Mouse (Mus musculus): ENCODE data around the gene Tigar. TPM values are rescaled to one million over a fixed set of nuclear protein-coding genes. Genes with fewer than 3 reads are reported as not detected.

Gene Tigar
- total RNA-seq (2021): 10 to 100 TPM; 29.4 to 32.9 TPM

DNA sequence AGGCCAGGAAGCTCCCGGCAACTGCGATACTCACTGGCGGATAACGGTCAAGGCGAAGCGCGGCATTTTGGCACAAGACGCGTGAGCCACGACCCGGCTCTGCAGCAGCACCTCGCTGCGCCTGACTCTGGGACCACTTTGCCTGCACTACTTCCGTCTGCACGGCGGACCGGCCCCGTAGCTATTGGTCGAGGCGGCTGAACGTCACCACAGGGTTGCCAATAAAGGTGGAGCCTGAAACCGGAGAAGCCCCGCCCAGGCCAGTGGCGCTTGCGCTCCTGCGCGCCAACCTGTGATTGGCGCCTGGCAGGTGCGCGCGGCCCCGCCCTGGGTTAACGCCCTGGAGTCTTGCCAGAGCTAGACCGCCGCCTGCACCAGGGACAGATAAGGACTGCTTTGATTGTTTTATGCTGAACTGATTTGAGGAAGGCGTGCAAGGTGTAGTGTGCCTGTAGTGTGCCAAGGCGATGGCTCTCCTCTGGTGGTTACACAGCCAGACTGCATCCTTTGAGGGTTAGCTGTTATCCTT lies at the start of gene Tigar:
Gene Tigar, minus strand, starts transcription at position 156 of the 529 bp plus-strand sequence.
- peak; percentile 95 for DNase-seq

- DNase-seq: no peak
Observed at GRCm38 (mm10) chr6:127157321-127157720, 48.0 kb upstream of the Tigar start.

DNA sequence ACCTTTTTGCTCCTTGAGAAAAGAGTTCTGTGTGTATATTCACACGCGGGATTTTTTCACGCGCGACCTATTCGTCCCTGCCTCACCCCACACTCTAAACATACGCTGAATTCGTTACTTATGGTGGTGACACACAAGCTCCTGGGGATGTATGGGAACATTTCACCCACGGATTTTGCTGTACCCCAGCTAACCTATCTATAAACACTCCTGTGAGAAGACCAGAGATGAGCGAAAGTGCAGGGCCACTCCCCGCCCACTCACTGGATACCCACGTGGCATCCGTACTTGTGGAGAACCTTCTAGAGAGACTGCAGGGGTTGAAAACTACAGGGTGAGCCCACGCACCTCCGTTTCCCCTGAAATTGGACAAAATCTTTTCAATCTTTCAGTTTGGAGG lies 46.1 kb upstream of the Tigar start:
- peak; percentile 29 for DNase-seq

- peak; percentile 87 for DNase-seq
Observed at GRCm38 (mm10) chr6:127154708-127155268, 45.4 kb upstream of the Tigar start.

DNA sequence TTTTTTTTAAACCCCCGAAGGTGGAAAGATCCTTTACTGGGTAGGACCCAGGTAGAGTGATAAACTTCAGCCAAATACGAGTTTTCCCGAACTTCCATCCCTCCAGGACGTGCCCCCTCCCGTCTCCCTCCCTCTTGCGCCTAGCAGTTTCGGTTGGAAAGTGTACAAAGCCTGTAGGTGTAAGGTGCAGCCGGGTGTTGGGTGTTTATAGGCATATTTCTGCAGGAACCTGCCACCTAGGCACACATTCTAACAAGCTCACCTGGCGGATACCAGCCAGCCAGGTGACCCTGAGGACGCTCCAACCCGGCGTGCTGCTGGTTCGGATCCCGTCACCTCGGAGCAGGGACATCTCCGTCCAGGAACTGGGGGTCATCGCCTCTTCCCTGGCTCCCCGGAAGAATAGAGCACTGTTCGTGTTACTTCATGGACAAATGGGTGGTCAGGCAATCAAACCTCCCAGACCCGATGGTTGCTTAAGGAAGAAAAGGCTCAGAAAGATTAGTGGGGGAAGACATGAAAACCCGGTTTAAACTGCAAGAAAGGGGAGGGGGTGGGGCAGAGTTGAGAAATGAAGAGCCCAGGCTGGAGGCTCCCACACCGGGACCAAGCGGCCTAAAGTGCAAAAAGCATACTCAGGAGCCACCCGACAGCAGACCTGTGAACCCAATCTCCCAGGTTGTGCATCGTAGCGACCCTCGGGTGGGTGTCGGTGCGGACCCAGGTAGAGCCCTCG lies 44.8 kb upstream of the Tigar start:
- no peak for DNase-seq

- DNase-seq: peak; percentile 54
Observed at GRCm38 (mm10) chr6:127153296-127153800, 44.0 kb upstream of the Tigar start.

- DNase-seq: peak; percentile 72
Observed at GRCm38 (mm10) chr6:127152106-127152951, 43.0 kb upstream of the Tigar start, which contains the start of gene Ccnd2. Ccnd2 (minus strand) TSS chr6:127152193.

DNA sequence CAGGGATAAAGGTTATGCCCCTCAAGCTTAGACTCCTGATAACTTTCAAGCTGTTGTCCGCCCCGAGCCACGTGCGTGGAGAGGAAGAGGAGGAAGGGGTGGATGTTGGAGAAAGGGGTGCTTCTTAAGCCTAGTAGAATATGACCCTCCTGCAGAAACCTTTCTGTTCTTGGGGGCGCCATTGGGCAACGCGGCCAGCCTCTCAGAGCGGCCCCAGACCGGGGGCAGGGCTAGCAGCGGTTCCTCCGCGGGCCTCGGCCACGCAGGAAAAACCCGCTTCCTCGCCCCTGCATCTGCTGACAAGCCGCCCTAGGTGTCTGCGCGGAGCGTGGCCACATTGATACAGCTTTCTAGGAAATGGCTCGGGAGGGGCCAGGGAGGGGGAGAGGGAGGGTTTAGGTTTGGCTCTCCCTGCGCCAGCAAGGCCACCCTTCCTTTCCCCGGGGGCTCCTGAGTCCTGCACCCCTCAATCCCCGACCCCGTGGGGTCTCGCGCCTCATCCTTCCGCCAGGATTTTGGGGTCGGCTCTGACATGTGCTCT lies 42.3 kb upstream of the Tigar start:
- peak; percentile 66 for DNase-seq

DNA sequence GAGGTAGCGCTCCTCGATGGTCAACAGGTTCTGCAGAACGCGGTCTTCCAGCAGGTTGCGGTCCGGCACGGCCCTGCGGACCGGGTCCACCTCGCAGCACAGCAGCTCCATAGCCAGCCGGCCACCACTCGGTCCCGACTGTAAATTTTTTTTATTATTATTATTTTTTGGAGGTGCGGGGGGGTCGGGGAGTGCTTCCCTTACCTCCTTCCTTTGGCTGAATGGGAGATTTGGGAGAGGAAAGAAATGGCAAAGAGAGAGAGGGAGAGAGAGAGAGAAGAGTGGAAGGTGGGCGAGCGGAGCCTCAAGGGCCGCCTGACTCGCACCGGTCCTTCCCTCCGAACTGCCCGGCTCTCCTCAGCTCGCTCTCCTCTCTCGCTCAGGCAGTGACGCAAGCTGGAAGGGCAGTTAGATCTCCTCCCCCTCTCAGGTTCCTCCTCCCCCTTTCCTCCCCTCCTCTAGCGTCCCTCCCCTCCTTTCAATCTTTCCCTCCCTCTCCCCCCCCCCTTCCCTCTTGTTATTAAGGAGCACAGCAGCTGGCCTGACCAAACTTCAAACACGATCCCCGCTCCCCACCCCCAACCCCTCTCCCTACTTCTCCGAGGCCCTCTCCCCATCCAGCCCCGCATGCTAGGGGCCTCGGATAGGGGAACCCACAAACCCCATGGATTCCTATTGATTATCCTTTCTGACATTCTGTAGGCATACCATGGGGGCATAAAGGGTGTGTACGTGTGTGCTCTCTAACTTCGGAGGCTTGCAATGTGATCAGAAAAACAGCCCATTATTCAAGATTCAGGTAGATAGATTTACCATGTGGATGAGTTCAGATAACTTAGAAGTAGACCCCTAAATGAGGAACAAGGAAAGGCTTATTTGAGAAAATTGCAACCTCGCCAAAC lies 41.6 kb upstream of the Tigar start:
- peak; percentile 83 for DNase-seq

- peak; percentile 41 for DNase-seq
Observed at GRCm38 (mm10) chr6:127149944-127150662, 40.7 kb upstream of the Tigar start.

- peak; percentile 49 for DNase-seq
Observed at GRCm38 (mm10) chr6:127149303-127149943, 40.1 kb upstream of the Tigar start.

GRCm38 (mm10) chr6:127148526-127149302 lies 39.4 kb upstream of the Tigar start:
- peak; percentile 55 for DNase-seq

DNA sequence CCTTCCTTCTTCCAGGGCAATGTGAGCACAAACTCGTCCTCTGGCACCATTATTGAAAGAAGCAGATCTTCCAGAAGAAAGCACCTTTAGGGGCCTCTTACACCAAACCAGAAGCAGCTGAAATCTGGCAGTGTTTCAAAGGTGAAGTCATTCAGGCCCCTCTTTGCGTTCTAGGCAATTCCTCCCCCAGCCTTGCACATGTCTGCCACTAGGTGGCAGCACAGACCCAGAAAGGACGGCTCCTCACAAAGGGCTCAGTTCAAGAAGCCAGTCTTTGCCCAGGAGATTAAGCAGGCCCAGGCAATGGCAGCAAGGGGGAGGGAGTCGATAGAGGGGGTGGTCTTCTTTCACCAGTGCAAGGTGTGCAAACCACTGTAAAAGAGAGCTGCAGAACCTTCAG lies 38.3 kb upstream of the Tigar start:
- peak; percentile 94 for DNase-seq

- DNase-seq: no peak
Observed at GRCm38 (mm10) chr6:127146322-127146947, 37.1 kb upstream of the Tigar start.

- no peak for DNase-seq
Observed at GRCm38 (mm10) chr6:127145464-127146190, 36.3 kb upstream of the Tigar start.

DNA sequence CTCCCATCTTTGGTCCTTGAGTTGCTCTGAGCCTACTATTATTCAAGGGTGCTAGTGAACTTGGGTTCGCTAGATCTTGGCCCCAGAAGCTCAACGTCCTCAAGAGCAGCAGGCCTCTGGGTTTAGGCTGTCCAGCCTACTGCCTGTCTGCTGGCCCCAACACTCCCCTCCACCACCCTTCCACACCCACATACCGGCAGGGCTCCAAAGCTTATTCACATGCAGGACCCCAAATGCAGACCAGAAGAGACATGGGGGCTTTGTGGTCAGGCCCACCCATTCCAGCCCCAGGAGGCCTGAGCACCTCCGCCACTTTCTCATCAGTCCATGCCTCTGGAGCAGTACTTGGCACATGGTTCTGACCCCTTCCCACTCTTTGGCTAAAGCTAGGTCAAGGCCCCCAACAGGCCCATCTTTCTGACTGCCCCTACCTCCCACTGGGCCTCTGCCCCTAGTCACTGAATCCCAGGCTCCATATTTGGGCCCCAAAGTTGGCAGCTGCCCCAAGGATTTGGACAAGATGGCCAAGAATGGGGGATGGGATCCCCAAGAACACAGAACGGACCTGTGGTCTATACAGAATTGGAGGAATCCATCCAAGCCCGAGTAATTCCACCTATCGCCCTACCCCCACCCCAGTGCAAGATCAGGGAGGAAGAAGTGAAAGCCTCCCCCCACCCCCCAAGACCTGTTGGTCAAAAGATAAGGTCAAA lies 34.4 kb upstream of the Tigar start:
- no peak for DNase-seq

DNA sequence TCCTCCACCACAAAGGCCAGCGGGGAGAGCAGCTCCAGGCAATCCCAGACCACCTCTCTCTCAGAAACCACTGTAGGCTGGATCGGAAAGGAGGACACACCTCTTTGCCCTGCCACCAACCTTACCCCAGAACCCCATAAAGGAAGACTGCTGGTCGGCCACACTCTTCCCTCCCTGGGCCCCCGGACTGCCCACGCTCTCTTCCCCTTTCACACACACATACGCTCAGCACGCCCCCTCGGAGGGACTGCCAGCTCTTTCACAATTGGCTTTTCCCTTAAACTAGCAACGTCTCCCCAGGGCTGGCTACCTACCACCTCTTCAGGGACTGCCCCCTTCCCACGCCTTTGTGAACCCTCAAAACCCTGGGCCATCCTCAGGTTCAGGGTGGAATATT lies 33.8 kb upstream of the Tigar start:
- no peak for DNase-seq
